Mouse (Mus musculus) G1E (cell line): ENCODE results near the gene Fam104a.

Experiments used
- CTCF ChIP-seq: IDR thresholded peaks from 2 replicates; pipeline ENCODE4 v1.5.1; 2012; ENCODE audit warnings: low read depth, low read length, inconsistent platforms, mixed read lengths
- GATA1 ChIP-seq: IDR thresholded peaks from 2 replicates; pipeline ENCODE4 v1.6.1; 2012; ENCODE audit warnings: borderline replicate concordance, low read length, inconsistent platforms, mixed read lengths
- POLR2AphosphoS5 ChIP-seq: IDR thresholded peaks from 2 replicates; pipeline ENCODE4 v1.6.1; 2012; ENCODE audit warnings: low read depth, low read length, inconsistent platforms; ENCODE audit not compliant: insufficient replicate concordance
- TAL1 ChIP-seq: conservative IDR thresholded peaks from 2 replicates; pipeline ENCODE4 v1.6.1; 2012; ENCODE audit warnings: low read depth, low read length, inconsistent platforms, mixed read lengths

DNA sequence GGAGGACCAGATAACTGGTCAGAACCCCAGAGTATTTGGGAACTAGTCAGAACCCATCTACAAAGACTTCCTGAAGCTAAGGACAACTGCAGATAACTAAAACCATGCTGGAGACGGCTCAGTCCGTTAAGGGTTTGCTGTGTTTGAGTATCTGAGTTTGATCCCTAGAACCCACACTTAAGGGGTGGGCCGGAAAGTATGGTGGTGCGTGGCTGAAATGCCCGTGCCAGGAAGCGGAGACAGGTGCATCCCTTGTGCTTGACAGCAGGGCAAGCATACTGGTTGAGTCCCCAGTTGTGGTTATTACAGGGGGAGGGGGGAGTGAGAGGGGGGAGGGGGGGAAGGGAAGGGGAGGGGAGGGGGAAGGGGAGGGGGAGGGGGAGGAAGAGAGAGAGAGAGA is 69.5 kb downstream of the Fam104a start:
- TF ChIP-seq CTCF (no peak), TAL1 (no peak), GATA1 (no peak), POLR2AphosphoS5 (no peak)
